Mouse (Mus musculus): ENCODE measurements around the gene Mtr. TPM values are rescaled to one million over a fixed set of nuclear protein-coding genes. Genes with fewer than 3 reads are reported as not detected.

Mtr gene
- polyA plus RNA-seq, 1 experiment from 2014 or later: 8.7 TPM

- TF ChIP-seq CTCF (IDR thresholded peaks at IDR 0.05; ENCODE audit: low read depth): no peak
- peak; percentile 62 for ATAC-seq (replicated peaks; ENCODE audit: low FRiP score, low read depth)
- 32% methylated on average over 16 of the region's 16 CpGs for WGBS
Measured at GRCm38 (mm10) chr13:12175988-12176736, 81.8 kb downstream of the Mtr start.

DNA sequence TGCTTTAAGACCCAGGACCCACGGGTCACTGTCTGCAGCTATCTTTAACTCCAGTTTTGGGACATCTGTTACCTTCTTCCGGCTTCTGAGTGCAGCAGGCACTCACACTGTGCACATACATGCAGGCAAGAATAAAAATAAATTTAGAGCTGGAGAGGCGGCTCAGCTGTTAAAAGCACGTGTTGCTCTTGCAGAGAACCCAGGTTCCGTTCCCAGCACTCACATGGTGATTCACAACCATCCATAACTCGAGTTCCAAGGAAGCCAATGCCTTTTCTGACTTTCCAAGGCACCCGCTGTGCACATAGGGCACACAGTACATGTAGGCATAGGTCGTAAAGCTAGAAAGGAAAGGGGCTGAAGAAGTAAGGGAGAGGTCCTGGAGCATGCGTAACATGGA, 90.6 kb downstream of the Mtr start:
- DNase-seq (ENCODE audit: low spot score) (no peak), ATAC-seq (replicated peaks; ENCODE audit: low FRiP score, low read depth) (no peak)
- no peak overlapping the region for H3K4me2 ChIP-seq (ENCODE audit: low read length)
- H3K9ac ChIP-seq (ENCODE audit: low read depth, low read length): no peak overlapping the region
- no peaks in the 10 kb centered on the region for H3K9me3 ChIP-seq (replicated peaks; ENCODE audit: low read length)
- no peak overlapping the region for H3K27ac ChIP-seq
- no peak overlapping the region for H3K4me3 ChIP-seq (replicated peaks; ENCODE audit: low read depth, low read length)
- no peaks in the 10 kb centered on the region for H3K36me3 ChIP-seq (ENCODE audit: insufficient read depth, low read length)
- H3K27me3 ChIP-seq (ENCODE audit: insufficient read depth, low read length): no peaks in the 10 kb centered on the region
- WGBS: 80% methylated on average over 9 of the region's 9 CpGs
- no peak for TF ChIP-seq CTCF (IDR thresholded peaks at IDR 0.05; ENCODE audit: low read depth)
- H3K4me1 ChIP-seq (replicated peaks; ENCODE audit: insufficient read depth, low read length): 0 out of 2 replicates have a peak, but pooled peaks cover 3% of the 10 kb centered on the region

More at GRCm38 (mm10) chr13:12175988-12176736, 81.8 kb downstream of the Mtr start:
- DNase-seq (ENCODE audit: low spot score): no peak
- H3K27ac ChIP-seq: no peak overlapping the region
- no peak overlapping the region for H3K4me2 ChIP-seq (ENCODE audit: low read length)
- H3K9ac ChIP-seq (ENCODE audit: low read depth, low read length): no peak overlapping the region
- H3K4me1 ChIP-seq (replicated peaks; ENCODE audit: insufficient read depth, low read length): no peaks in the 10 kb centered on the region
- no peaks in the 10 kb centered on the region for H3K27me3 ChIP-seq (ENCODE audit: insufficient read depth, low read length)
- no peaks in the 10 kb centered on the region for H3K9me3 ChIP-seq (replicated peaks; ENCODE audit: low read length)
- no peak overlapping the region for H3K4me3 ChIP-seq (replicated peaks; ENCODE audit: low read depth, low read length)
- no peaks in the 10 kb centered on the region for H3K36me3 ChIP-seq (ENCODE audit: insufficient read depth, low read length)

- DNase-seq (ENCODE audit: low spot score): peak; percentile 30
Measured at GRCm38 (mm10) chr13:12166386-12166785, 91.5 kb downstream of the Mtr start.

DNA sequence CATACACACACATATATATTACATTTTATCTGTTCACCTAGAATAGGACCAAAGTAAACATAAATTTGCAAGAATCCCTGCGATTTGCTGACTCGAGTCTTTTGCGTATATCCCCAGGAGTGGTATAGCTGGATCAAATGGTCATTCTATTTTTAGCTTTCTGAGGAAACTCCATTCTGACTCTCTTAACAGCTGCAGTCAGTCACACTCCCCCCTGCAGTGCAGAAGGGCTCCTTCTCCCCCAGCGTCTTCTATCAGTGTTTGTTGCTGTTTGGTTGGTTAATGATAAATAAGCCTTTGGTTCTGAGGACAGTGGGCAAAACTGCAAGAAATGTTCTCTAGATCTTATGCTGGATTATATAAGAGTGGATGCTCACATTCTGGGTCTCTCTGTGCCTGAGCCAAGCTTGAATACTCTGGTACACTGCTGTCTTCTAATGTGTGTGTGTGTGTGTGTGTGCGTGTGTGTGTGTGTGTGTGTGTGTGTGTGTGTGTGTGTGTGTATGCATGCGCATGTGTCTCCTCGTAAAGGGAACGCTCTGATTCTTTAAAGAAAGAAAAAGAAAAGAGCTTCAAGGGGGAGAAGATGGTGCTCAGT, 92.4 kb downstream of the Mtr start:
- no peak for TF ChIP-seq CTCF (IDR thresholded peaks at IDR 0.05; ENCODE audit: low read depth)
- H3K9me3 ChIP-seq (replicated peaks; ENCODE audit: low read length): no peaks in the 10 kb centered on the region
- no peaks in the 10 kb centered on the region for H3K36me3 ChIP-seq (ENCODE audit: insufficient read depth, low read length)
- no peaks in the 10 kb centered on the region for H3K27me3 ChIP-seq (ENCODE audit: insufficient read depth, low read length)
- WGBS: 30% methylated on average over 8 of the region's 8 CpGs
- no peak overlapping the region for H3K27ac ChIP-seq
- H3K9ac ChIP-seq (ENCODE audit: low read depth, low read length): no peak overlapping the region
- DNase-seq (ENCODE audit: low spot score): peak; percentile 71
- 0 out of 2 replicates have a peak, but pooled peaks cover 3% of the 10 kb centered on the region for H3K4me1 ChIP-seq (replicated peaks; ENCODE audit: insufficient read depth, low read length)
- H3K4me2 ChIP-seq (ENCODE audit: low read length): no peak overlapping the region
- H3K4me3 ChIP-seq (replicated peaks; ENCODE audit: low read depth, low read length): no peak overlapping the region
- peak; percentile 65 for ATAC-seq (replicated peaks; ENCODE audit: low FRiP score, low read depth)

More at GRCm38 (mm10) chr13:12166386-12166785, 91.5 kb downstream of the Mtr start:
- Histone ChIP-seq H3K4me2 (ENCODE audit: low read length) (peak overlapping the region; percentile 11; the same call in 1 of the 2 replicates), H3K27me3 (ENCODE audit: insufficient read depth, low read length) (no peaks in the 10 kb centered on the region), H3K27ac (no peak overlapping the region), H3K9ac (ENCODE audit: low read depth, low read length) (no peak overlapping the region), H3K4me1 (replicated peaks; ENCODE audit: insufficient read depth, low read length) (0 out of 2 replicates have a peak, but pooled peaks cover 3% of the 10 kb centered on the region), H3K4me3 (replicated peaks; ENCODE audit: low read depth, low read length) (no peak overlapping the region), H3K36me3 (ENCODE audit: insufficient read depth, low read length) (no peaks in the 10 kb centered on the region), H3K9me3 (replicated peaks; ENCODE audit: low read length) (no peaks in the 10 kb centered on the region)
- 28% methylated on average over 6 of the region's 6 CpGs for WGBS
- ATAC-seq (replicated peaks; ENCODE audit: low FRiP score, low read depth): no peak; the same call in 1 of the 2 replicates
- no peak for TF ChIP-seq CTCF (IDR thresholded peaks at IDR 0.05; ENCODE audit: low read depth)

- no peak for DNase-seq (ENCODE audit: low spot score)
- no peak overlapping the region for H3K4me2 ChIP-seq (ENCODE audit: low read length)
- WGBS: 85% methylated on average over 4 of the region's 4 CpGs
- H3K9me3 ChIP-seq (replicated peaks; ENCODE audit: low read length): no peaks in the 10 kb centered on the region
- ATAC-seq (replicated peaks; ENCODE audit: low FRiP score, low read depth): no peak
- no peak overlapping the region for H3K9ac ChIP-seq (ENCODE audit: low read depth, low read length)
- no peaks in the 10 kb centered on the region for H3K36me3 ChIP-seq (ENCODE audit: insufficient read depth, low read length)
- H3K4me3 ChIP-seq (replicated peaks; ENCODE audit: low read depth, low read length): no peak overlapping the region
- no peak for TF ChIP-seq CTCF (IDR thresholded peaks at IDR 0.05; ENCODE audit: low read depth)
- H3K27me3 ChIP-seq (ENCODE audit: insufficient read depth, low read length): no peaks in the 10 kb centered on the region
- H3K27ac ChIP-seq: no peak overlapping the region
- H3K4me1 ChIP-seq (replicated peaks; ENCODE audit: insufficient read depth, low read length): 0 out of 2 replicates have a peak, but pooled peaks cover 3% of the 10 kb centered on the region
Measured at GRCm38 (mm10) chr13:12162457-12162856, 95.5 kb downstream of the Mtr start.

GRCm38 (mm10) chr13:12160121-12160475, 97.8 kb downstream of the Mtr start:
- no peak for ATAC-seq (replicated peaks; ENCODE audit: low FRiP score, low read depth)

More at GRCm38 (mm10) chr13:12160121-12160475, 97.8 kb downstream of the Mtr start:
- no peak for TF ChIP-seq CTCF (IDR thresholded peaks at IDR 0.05; ENCODE audit: low read depth)
- no peak overlapping the region for H3K4me2 ChIP-seq (ENCODE audit: low read length)
- no peak overlapping the region for H3K9ac ChIP-seq (ENCODE audit: low read depth, low read length)
- 50% methylated on average over 3 of the region's 3 CpGs for WGBS
- H3K27me3 ChIP-seq (ENCODE audit: insufficient read depth, low read length): no peaks in the 10 kb centered on the region
- DNase-seq (ENCODE audit: low spot score): no peak
- no peak overlapping the region for H3K4me3 ChIP-seq (replicated peaks; ENCODE audit: low read depth, low read length)
- no peaks in the 10 kb centered on the region for H3K4me1 ChIP-seq (replicated peaks; ENCODE audit: insufficient read depth, low read length)
- H3K27ac ChIP-seq: no peak overlapping the region
- H3K9me3 ChIP-seq (replicated peaks; ENCODE audit: low read length): no peaks in the 10 kb centered on the region
- H3K36me3 ChIP-seq (ENCODE audit: insufficient read depth, low read length): no peaks in the 10 kb centered on the region
